Comparison of ENCODE assay signal across 10 mouse cellular contexts in the genomic region with DNA sequence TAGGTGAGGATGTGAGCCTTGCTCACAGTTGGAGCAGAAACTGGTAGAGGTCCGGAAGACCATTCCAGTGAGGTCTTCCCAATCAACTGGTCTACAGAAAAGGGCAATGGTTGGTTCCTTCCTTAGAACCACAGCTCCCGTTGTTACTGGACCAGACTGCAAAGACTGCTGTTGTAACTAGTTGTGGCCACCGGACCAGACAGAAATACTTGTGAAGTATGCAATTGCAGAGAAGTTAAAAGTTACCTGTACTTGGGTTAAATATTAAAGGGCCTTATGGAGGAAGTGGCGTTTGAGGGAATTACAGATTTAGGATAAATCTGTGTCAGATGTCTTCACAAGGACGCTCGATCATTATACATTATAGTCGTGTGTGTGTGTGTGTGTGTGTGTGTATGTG. TPM values are rescaled to one million over a fixed set of nuclear protein-coding genes. Genes with fewer than 3 reads are reported as not detected.
DNase-seq lines count a peak whose midpoint lies in the region; ATAC-seq lines count a peak whose summit lies in the region.
"Had no signal": no experiment of that assay in that cellular context is flagged by ENCODE, and none has a peak within 500 bp of the region (broad histone marks: within the 10 kb centered on the region; RNA-seq: fewer than 3 reads in every experiment).

No protein-coding gene starts in this region.

- no peak for ATAC-seq in erythroblast, adult 5-6 weeks (replicated peaks; ENCODE audit: low FRiP score, poor library complexity, severe bottlenecking)
- no peak for ATAC-seq in midbrain, embryonic 13.5 days
- ATAC-seq in midbrain, embryonic 11.5 days (ENCODE audit: low FRiP score) = no peak
- ATAC-seq in neural tube, embryonic 15.5 days (ENCODE audit: low FRiP score) = no peak
- ATAC-seq in megakaryocyte, adult 5-6 weeks (ENCODE audit: poor library complexity, severe bottlenecking) = no peak

- H3K27ac ChIP-seq in midbrain, embryonic 13.5 days = peak overlapping the region; percentile 98; the same call in 1 of the 2 replicates
- H3K27ac ChIP-seq in midbrain, embryonic 11.5 days (ENCODE audit: low read depth, low read length) = no peak overlapping the region
- H3K27ac ChIP-seq in neural tube, embryonic 15.5 days (replicated peaks) = peak overlapping the region; percentile 98

- H3K9ac ChIP-seq in midbrain, embryonic 13.5 days (replicated peaks) = no peak overlapping the region
- no peak overlapping the region for H3K9ac ChIP-seq in midbrain, embryonic 11.5 days (ENCODE audit: low read length)
- H3K9ac ChIP-seq in neural tube, embryonic 15.5 days (replicated peaks) = no peak overlapping the region

- peaks cover 36% of the 10 kb centered on the region for H3K4me1 ChIP-seq in erythroblast, embryonic 14.5 days (ENCODE audit: control insufficient read depth)
- H3K4me1 ChIP-seq in midbrain, embryonic 13.5 days (replicated peaks) = peaks cover 14% of the 10 kb centered on the region
- peaks cover 2% of the 10 kb centered on the region; the same call in 1 of the 2 replicates for H3K4me1 ChIP-seq in midbrain, embryonic 11.5 days (ENCODE audit: control insufficient read depth, insufficient read depth, low read length)
- peaks cover 18% of the 10 kb centered on the region for H3K4me1 ChIP-seq in neural tube, embryonic 15.5 days

- 91% methylated on average over 7 of the region's 7 CpGs for WGBS in midbrain, embryonic 13.5 days
- WGBS in midbrain, embryonic 11.5 days = 92% methylated on average over 7 of the region's 7 CpGs
- WGBS in neural tube, embryonic 15.5 days = 92% methylated on average over 7 of the region's 7 CpGs

- H3K27me3 ChIP-seq in erythroblast, embryonic 14.5 days (ENCODE audit: control insufficient read depth) = no peaks in the 10 kb centered on the region
- no peaks in the 10 kb centered on the region for H3K27me3 ChIP-seq in midbrain, embryonic 13.5 days
- H3K27me3 ChIP-seq in midbrain, embryonic 11.5 days (ENCODE audit: control insufficient read depth, insufficient read depth, low read length) = no peaks in the 10 kb centered on the region
- no peaks in the 10 kb centered on the region for H3K27me3 ChIP-seq in neural tube, embryonic 15.5 days (replicated peaks)
- H3K27me3 ChIP-seq: forebrain, embryonic 15.5 days had no signal

- H3K4me2 ChIP-seq in midbrain, embryonic 13.5 days (replicated peaks) = peak overlapping the region; percentile 61; the same call in 1 of the 2 replicates
- no peak overlapping the region for H3K4me2 ChIP-seq in midbrain, embryonic 11.5 days
- H3K4me2 ChIP-seq in neural tube, embryonic 15.5 days = peak overlapping the region; percentile 70

- DNase-seq in midbrain, embryonic 11.5 days (ENCODE audit: low spot score, missing footprints) = no peak
- DNase-seq in kidney, postnatal 25 days = peak; percentile 38 to 58
- DNase-seq in layer of hippocampus, postnatal 14 days (ENCODE audit: low spot score in 2 of 2) = no peak

- peak overlapping the region; percentile 86 for H3K4me3 ChIP-seq in erythroblast, embryonic 14.5 days (replicated peaks)
- H3K4me3 ChIP-seq in midbrain, embryonic 13.5 days (replicated peaks) = peak overlapping the region; percentile 78; the same call in 1 of the 2 replicates
- no peak overlapping the region for H3K4me3 ChIP-seq in midbrain, embryonic 11.5 days (ENCODE audit: low read depth, low read length)
- H3K4me3 ChIP-seq in neural tube, embryonic 15.5 days (replicated peaks) = peak overlapping the region; percentile 63; the same call in 1 of the 2 replicates

- peaks cover 2% of the 10 kb centered on the region for H3K36me3 ChIP-seq in erythroblast, embryonic 14.5 days (ENCODE audit: control insufficient read depth)
- no peaks in the 10 kb centered on the region for H3K36me3 ChIP-seq in midbrain, embryonic 13.5 days
- H3K36me3 ChIP-seq in midbrain, embryonic 11.5 days (ENCODE audit: control insufficient read depth, insufficient read depth, low read length) = no peaks in the 10 kb centered on the region
- H3K36me3 ChIP-seq in neural tube, embryonic 15.5 days = no peaks in the 10 kb centered on the region
- H3K36me3 ChIP-seq: forebrain, embryonic 15.5 days had no signal

- no peaks in the 10 kb centered on the region for H3K9me3 ChIP-seq in erythroblast, embryonic 14.5 days (ENCODE audit: control insufficient read depth, low read length)
- 0 out of 2 replicates have a peak, but pooled peaks cover 4% of the 10 kb centered on the region for H3K9me3 ChIP-seq in midbrain, embryonic 13.5 days
- no peaks in the 10 kb centered on the region for H3K9me3 ChIP-seq in midbrain, embryonic 11.5 days (ENCODE audit: control insufficient read depth, low read length)
- H3K9me3 ChIP-seq in neural tube, embryonic 15.5 days (replicated peaks) = no peaks in the 10 kb centered on the region
- H3K9me3 ChIP-seq: forebrain, embryonic 15.5 days; heart, embryonic 10.5 days had no signal

RNA-seq across cellular contexts. Expression of a gene that starts 0.6 kb away (rescaled TPM):
- 1.3 and 1.5 TPM in 2 replicates for polyA plus RNA-seq in erythroblast, embryonic 14.5 days (2012)
- total RNA-seq in erythroblast, adult 5-6 weeks (2015; ENCODE audit: low replicate concordance) = 14.4 and 16.1 TPM in 2 replicates
- 10.6 and 24.6 TPM in 2 replicates for total RNA-seq in erythroblast, adult 5-6 weeks (2017; ENCODE audit: low replicate concordance)
- 78.8 and 86.0 TPM in 2 replicates for polyA plus RNA-seq in midbrain, embryonic 13.5 days (2015; fragmentation: Nextera tagmentation; extraction: Ambion mirVana)
- 85.5 and 88.5 TPM in 2 replicates for polyA plus RNA-seq in midbrain, embryonic 11.5 days (2014; fragmentation: Nextera tagmentation; extraction: Ambion mirVana)
- polyA plus RNA-seq in neural tube, embryonic 15.5 days (2015; fragmentation: Nextera tagmentation; extraction: Ambion mirVana) = 79.4 and 93.9 TPM in 2 replicates
- total RNA-seq in megakaryocyte, adult 5-6 weeks (2015) = 41.6 and 47.2 TPM in 2 replicates
- 38.1 and 43.8 TPM in 2 replicates for total RNA-seq in megakaryocyte, adult 5-6 weeks (2017)
- 10 to 100 TPM; 47.9 to 50.3 TPM for total RNA-seq in layer of hippocampus, postnatal 14 days (2021)

Comparison
In these comparisons a context has a peak if more than half of its experiments do, and no peak if none do; other contexts are left out.
1. DNase-seq: peak in kidney, postnatal 25 days (2 of 2); none in midbrain, embryonic 11.5 days (single experiment) and layer of hippocampus, postnatal 14 days (0 of 2).
2. RNA of a gene that starts 0.6 kb away (polyA plus RNA-seq): 85.5 to 88.5 TPM in midbrain, embryonic 11.5 days, 79.4 to 93.9 TPM in neural tube, embryonic 15.5 days and 78.8 to 86.0 TPM in midbrain, embryonic 13.5 days; 1.3 to 1.5 TPM in erythroblast, embryonic 14.5 days; every median in the first group is over 10 times any median in the second.